Mouse (Mus musculus) lung, adult 18-20 months (tissue): ENCODE results near the gene Pfpl.

Experiments used
- DNase-seq, 2 experiments: peaks; one replicate each; pipeline ENCODE4 v3.0.0; 2022; ENCODE audit warnings: mixed read lengths in 2 of 2

Gene Pfpl

DNA sequence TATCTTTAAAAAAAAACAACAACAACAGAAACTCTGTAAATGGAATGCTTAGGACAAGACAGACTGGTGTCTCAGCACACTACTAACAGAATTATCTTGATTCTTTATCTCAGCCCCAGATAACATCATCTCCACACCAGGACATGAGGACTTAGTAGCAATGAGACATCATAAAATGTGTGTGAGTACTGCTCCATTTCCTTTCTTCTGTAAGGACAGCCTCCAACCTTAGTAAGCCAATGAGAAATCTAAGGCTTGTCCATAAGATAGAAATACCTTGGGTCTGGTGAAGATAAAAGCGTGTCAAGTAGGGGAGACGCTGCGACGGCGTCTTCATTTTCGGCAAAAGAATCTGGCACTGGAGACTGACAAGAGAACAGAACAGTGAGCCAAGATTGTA lies at the start of gene Pfpl:
Pfpl (plus strand) TSS at position 301 of the 400 bp plus-strand sequence.
- DNase-seq, result no peak

DNA sequence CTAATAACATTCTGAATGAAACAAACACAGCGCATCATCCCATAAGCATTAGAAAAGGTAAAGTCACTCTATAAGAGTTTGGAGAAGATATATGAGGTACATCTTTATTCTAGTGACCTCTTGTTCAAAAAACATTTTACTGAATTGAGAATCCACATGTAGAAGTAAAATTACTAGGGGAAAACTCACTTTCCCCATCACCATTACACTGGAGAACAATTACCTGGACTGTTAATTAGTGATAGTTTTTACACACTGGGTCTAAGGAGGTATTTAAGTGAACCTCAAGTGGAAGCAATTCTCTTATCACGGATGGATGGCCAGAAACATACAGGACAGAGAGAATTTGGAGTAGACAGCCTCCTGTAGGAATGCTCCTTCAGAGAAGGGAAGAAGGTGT lies 40.7 kb upstream of the Pfpl start, which contains the start of gene Olfr1440:
Olfr1440 (plus strand) TSS at position 301 of the 400 bp plus-strand sequence.
- no peak for DNase-seq

DNA sequence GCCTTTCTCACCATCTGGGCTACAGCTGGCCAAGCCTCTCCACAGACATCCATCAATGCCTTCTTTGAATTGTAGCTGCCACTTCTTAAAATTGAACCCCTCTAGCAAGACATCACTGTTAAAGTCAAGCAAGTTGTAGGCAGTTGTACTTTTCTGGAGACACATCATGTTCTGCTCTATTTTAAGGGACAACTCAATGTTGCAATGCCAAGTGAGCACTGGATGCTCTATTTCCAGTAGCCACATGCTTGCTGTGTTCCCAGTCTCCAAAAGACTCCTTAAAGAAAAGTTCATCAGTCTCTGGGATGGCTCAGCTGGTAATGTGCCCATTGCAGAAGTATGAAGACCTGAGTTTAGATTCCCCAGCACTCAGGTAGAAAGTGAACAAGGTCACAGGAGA lies 14.0 kb upstream of the Pfpl start:
- no peak for DNase-seq

DNA sequence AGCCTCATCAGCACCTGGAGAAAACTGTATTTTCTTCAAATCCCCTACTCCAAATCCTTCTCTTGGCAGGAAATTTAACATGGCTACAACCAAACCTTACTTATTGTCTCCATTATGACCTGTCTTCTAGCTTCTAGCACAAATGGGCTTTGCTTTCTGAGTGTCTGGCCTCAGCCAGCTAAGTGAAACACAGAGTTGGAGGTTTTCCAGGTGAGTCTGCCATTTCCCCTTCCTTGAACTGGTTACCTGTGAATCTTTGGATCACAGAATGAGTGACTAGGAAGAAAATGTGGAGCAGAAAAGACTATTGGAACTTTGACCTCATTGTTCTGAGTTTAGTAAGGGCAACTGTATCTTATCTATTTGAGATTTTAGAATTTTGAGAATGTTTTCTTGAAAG lies 10.3 kb upstream of the Pfpl start, which contains the start of gene Olfr1441:
Olfr1441 (plus strand) TSS at position 73 of the 400 bp plus-strand sequence.
- DNase-seq, result no peak

DNA sequence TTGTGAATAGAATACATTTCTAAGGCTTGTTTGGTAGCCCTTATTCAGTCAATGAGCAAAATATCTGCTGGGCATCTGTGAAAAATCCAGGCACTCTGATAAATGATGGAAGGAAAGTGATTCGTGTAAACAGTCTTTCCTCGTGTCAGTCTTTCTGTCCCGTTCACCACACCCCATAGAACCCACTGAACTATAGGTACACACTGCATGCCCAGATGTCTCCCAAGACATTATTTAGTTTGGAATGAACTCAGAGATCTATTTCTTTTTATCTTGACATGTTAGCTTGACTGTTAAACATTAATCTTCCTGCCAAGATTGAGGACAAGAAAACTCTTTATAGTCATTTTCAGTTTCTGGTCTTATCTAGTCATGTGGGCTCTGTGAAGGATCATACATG lies 9.4 kb upstream of the Pfpl start:
- DNase-seq, result no peak

DNA sequence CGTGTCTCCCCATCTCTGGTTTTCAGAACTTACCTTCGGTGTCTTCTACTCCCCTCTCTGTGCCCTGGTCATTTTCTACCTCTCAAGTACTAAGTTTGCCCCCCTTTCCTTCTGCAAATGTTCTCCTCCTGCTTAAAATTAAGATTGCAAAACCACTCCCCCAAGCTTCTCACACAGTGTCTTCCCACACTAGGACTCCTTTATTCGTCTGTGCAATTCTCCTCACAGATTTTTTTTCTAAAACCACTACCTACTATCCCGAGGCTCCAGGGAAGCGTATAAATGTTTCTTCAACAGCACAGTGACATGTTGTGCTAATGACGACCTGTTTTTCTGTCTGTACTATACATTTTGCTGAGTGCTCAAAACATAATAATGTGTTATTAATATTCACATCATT lies 7.2 kb upstream of the Pfpl start:
- DNase-seq, result no peak

DNA sequence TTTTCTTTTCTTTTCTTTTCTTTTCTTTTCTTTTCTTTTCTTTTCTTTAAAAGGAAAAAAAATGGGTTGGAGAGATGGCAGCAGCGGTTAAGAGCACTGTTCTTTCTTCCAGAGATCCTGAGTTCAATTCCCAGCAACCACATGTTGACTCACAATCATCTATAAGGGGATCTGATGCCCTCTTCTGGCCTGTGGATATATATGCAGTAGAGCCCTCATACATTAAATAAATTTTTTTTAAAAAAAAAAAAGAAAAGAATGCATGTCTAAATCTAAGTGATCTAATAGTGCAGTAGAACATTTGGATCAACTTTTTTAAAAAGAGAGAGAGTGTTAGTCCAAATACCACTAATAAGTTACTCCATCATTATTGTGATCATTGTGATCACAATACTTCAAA lies 6.0 kb upstream of the Pfpl start:
- no peak for DNase-seq

DNA sequence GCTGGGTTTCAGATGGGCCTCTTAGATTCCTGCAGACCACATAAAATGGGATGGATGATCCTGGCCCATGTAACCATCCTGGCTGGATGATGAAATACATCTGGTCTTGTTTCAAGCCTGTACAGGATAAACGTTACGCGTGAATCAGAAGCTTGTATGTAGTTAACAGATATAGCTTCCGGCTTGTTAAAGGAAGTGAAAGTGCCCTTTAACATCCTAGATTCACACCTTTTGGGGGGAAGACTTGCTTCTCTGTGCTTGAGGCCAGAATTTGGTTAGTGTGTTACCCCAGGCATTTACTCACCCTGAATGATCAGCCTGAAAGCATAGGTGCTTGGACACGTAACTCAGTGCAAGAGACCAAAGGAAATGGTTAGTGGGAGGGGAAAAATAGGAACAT lies 604 bp upstream of the Pfpl start:
- no peak for DNase-seq

DNA sequence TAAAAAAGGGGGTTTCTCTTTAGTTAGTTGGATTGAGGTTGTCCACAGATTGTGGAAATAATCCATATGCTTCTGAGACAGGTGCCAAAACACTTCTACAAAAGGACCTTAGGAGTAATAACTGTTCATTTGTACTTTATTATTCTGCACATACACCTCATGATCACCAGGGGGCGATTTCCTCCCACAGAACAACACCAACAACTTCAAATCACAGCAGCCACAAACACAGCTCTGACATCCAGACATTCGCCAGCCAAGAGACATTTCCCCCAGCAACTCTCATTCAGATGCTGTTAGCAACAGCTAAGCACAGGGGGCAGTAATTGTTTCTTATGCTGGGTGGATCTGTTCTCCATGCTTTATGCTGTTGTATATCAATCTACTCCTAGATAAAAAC lies 5.3 kb downstream of the Pfpl start:
- DNase-seq, result peak; percentile 36 to 60

DNA sequence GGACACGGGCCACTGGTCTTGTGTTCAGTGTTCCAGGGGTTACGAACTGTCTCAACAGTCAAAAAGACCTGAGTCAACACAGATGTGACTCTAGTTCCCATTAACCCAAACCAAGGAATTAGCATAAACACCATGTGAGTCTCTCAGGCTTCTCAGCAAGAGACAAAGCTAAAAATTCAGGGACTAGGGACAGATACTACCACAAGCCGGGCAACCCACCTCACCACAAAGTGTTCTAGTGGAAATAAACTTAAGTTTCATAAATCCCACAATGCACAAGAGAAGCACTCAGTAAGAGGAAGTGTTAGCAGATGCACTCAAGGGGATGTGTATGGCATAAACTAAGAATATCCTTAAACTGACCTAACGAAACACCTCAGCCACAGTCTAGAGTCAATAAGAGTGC lies 7.3 kb downstream of the Pfpl start:
- peak; percentile 9 to 25 for DNase-seq

DNA sequence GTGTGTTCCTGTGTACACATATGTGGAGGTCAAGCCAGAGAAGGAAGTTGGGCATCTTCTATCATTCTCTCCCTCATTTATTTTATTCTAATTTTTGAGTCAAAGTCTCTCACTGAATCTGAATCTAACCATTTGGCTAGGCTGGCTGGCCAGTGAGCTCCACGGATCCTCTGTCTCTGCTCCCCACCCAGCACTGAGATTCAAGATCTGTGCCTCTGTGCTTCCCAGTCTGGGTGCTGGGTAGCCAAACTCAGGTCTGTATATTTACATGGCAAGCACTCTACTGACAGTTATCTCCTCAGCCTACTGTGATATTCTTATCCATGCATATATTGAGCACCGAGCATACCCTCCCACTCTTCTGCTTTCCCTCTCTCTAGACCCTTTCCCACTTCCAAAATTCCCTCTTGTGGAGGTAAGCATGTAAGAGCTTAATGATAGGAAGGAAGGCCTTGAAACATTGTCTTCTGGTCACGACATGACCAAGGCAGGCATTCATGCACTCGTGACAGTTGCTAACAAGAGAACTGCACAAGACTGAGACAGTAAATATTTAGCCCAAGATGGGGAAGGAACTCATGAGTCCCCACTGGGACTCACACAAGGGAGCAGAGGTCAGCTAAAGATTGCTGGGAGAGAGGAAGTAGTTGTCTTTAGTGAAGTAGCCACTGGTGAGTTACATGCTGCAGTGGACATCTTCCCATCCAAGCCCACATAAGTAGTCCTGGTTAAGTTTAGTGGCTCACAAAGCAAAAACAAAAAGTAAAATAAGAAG lies 8.2 kb downstream of the Pfpl start:
- peak in 1 of 2 experiments; percentile 13 for DNase-seq

DNA sequence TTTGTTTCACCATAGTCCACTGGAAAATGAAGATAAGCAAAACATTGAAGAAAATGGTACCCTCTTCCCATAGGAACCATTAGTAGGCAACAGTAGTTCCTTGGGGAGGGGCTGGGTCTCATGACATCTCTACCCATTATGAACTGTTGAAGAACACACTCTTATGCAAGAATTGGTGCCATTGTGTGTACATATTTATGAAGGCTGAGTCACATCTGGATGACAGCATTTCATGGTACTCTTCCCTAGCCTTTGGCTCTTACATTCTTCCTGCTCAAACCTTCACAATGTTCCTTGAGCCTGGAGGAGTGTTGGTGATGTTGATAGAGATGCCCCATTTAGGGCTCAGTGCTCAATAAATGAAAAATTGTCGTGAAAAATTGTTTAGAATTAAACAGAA lies 11.9 kb downstream of the Pfpl start:
- no peak for DNase-seq

DNA sequence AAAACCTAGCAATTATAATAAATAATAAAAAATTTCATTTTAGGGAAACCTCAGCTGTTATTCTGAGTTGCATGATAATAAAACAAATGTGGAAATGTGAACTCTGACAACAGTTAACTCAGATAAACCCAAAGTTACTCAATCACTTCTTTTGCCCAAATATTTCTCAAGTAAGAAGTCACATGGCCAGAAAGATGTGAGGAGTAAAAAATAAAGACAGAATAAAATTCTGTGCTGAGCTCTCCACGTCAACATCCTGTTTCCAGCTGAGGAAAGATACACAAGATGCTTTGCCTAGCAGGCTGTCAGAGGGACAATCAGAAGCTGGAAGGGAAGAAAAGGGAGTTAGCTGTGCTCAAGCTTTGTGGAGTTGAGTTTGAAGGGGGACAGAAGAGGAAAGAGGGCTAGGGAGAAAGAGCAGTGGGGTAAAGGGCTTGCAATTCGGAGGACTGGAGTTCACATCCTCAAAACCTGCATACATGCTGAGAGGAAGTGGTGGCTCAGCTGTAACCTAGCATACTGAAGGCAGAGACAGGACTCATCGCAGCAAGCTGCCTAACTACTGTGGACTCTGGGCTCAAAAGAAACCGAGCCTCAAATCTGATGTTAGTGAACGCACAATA lies 12.5 kb downstream of the Pfpl start:
- no peak for DNase-seq

DNA sequence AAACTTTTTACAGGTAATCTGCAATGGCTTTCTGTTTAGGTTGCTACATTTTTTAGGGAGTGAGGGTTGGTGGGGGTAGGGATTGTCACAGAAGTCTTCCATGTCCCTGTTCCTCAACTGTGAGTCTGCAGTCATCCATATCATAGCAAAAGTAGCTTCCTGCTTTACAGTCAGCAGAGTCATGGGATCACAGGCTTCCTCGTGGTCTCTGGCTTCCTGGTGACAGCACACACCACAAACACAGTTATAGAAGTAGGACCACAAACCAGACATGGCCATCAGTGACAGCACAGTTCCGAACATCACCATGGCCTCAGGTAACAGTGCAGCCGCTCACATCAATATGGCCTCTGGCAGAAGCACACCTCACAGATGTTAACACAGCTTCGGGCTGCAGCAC lies 14.9 kb downstream of the Pfpl start:
- DNase-seq, result no peak

DNA sequence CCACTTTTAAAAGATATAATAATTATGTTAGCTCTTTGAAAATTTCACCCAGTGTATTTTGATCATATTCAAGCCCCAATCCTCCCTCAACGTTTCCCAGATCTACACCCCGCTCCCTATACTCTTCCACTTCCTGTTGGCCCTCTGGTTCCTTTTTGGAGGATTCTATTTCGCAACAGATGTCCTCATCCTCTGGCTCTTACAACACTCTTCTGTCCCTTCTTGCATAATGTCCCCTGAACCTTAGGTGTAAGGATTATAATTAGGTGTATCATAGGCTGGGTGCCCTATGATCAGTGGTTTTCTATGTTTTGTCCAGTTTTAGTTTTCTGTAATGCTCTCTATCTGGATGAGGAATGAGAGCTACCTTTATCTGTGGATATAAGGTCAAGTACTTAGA lies 17.3 kb downstream of the Pfpl start:
- DNase-seq, result peak in 1 of 2 experiments; percentile 55

DNA sequence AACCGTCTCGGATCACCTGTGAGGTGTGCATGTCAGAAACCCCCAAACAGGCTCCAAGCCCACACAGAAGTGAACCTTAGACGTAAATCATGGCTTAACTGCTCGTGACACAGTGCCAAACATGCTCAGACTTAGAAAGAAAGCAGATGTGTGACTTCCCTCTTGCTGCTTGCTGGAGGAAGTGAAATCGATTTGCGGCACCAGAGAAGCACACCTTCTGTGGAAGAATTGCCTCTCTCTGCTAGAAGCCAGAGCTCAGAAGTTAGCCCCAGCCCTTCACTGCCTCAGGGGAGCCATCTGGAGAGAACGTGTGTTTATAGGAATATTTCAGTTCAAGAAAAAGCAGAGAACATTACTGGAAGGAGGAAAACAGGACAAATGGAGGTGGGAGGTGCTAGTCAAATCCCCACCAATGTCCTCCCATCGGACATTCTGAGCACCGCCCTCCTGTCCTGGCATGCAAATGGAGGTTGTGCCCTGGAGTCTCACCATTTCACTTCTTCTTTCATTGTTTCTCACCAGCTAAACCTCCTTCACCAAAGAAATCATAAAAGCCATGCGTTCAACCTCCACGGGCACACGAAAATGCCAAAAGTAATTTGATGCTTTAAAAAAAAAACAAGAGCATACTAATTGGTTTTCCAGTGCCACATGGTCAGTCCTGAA lies 29.8 kb downstream of the Pfpl start:
- no peak for DNase-seq

DNA sequence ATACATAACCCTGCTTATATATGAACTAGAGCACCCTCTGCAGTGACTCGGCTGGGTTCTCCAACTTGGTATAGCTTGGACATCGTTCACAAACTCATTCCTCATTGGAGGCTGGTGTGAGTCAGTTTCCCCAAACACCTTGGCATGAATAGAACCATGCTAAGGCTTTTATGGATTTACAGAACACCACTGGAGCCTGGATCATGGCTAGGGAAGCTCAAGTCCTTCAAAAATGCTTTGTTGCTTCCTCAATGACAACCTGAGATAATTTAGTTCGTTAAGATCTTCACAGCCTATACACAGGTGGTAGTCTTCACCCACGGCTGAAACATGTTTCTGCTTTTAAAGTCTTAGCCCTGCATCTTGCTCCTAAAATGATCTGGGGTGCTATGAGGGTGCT lies 31.8 kb downstream of the Pfpl start:
- DNase-seq, result no peak

DNA sequence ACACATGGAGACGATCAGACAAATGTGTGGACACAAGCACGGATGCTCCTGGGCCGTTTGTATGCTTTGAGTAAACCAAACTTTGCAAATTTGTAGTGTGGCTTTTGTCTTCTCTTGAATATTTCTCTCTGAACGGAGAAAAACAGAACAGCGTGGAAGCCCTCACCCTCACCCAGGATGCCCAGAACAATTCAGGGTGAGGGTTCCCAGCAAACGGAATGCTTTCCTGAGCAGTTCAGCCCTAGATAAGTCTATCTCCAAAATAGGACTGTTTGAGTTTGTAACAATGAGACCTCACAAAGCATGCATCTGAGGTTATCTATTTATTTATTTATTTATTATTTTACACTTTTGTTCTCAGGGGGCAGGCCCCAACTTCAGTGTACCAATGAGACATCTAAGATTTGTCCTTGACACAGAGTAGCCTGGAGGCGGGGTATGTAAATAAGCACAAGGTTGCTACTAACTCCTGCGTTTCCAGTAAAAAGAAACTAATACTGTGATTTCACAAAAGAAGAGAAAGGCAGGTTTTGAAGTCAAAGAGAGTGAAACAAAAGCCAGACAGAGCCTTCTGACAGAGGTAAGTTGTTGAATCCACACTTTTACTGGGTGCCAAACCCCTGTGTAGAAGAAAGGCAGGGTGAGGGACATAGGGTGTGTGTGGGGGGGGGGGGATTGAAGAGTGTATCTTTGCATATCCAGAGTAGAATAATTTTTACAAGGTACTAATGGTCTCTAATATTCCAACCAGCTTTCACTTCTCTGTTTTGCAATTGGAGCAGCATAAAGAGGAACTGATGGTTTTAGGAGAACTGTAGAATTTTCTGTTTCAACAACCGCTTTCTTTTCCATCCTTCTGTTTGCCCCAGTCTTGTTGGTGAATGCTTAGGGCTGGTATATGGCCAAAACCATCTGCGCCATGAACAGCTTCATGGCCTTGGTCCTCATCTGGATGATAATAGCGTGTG lies 32.9 kb downstream of the Pfpl start, which contains the start of gene Mpeg1:
Mpeg1 (plus strand) TSS at position 498 of the 968 bp plus-strand sequence.
- no peak for DNase-seq

DNA sequence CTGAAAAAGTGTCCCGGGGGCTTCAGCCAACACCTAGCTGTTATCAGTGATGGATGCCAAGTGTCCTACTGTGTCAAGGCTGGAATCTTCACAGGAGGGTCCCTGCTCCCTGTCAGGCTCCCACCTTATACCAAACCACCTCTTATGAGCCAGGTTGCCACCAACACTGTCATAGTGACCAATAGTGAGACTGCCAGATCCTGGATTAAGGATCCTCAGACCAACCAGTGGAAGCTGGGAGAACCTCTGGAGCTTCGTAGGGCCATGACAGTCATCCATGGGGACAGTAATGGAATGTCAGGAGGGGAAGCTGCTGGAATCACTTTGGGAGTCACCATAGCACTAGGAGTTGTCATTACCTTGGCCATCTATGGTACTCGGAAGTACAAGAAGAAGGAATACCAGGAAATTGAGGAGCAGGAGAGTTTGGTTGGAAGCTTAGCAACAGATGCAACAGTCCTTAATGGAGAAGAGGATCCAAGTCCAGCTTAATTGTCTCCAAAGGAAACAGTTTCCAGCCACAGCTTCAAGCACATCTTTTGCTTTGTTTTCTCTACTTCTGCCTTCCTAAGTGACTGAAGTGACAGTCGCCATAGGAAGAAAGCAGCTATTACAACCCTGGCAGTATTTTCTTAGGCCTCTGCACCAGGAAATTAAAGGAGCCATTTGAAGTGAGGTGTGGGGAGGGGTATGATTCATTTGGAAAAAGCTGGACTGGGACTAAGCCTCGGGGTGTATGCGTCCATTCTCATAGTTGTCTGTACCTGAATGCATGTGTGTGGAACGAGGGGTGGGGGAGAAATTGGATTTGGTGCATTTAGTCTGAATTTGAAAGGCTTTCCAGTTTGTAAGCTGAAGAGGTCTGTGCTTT lies 35.4 kb downstream of the Pfpl start:
- no peak for DNase-seq

DNA sequence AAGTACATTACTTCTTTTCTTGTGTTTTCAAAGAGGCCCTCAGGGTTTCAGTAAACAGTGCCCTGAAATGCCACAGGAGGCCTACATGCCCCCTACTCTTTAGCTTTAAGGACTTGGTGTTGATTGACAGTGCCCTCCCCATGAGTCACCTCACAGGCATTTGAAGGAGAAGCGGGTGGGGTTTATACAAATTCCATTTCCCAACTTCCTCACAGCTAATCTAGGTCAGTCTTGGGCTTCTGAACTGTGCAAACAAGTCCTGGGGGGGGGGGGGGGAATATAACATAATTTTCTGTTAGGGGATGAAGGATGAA lies 36.0 kb downstream of the Pfpl start:
- DNase-seq, result peak; percentile 86 to 87

DNA sequence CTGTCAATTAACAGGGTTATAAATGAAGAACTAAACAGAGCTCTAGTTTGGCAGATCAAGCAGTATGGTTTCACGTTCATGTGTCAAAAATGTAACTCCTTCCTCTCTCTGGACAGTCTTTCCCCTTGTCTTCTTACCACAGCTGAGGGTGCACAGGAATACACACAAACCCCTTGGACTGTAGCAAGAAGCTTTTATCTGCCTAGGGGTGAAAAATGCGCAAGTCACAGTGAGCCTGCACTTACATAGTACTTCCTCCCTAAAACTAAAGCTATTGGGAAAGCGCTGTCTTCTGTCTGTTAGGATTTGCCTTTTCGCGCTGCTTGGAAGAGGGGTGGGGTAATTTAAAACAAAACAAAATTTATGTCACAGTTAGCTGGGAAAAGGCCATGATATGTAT lies 36.4 kb downstream of the Pfpl start:
- no peak for DNase-seq

DNA sequence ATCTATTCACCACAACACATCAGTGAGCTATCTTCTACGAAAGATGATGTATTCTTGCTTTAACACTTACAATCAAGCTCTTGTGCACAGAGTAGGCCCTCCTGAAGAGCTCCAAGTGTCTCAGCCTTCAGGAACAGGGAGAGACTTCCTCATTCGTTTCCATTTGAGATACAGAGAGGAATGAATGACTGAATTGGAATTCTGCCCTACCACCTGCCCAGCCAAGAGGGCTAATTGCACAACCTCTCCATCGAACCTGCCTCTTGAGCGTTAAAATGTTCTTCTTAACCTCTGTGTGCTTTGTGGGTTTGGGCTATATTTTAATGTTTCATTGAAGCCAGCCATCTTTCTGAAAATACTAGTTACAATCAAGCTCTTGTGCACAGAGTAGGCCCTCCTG lies 37.0 kb downstream of the Pfpl start:
- DNase-seq, result peak; percentile 81 to 82
